Mouse (Mus musculus) thymus, adult 2 months (tissue): ENCODE data around the gene Slc6a2.

Experiments
- CTCF ChIP-seq: fragments of 200-500 bp; IDR thresholded peaks from 2 replicates; pipeline ENCODE4 v1.5.1; 2012; ENCODE audit warnings: mild to moderate bottlenecking, control low read depth, low read length, moderate library complexity, borderline replicate concordance; ENCODE audit not compliant: control insufficient read depth, poor library complexity, insufficient read depth; ENCODE audit errors: extremely low read depth
- POLR2A ChIP-seq: fragments of 200-500 bp; IDR thresholded peaks from 2 replicates; pipeline ENCODE4 v1.6.1; 2012; ENCODE audit warnings: mild to moderate bottlenecking, low read length, control low read depth, moderate library complexity; ENCODE audit not compliant: control insufficient read depth, poor library complexity, insufficient read depth; ENCODE audit errors: extremely low read depth

DNA sequence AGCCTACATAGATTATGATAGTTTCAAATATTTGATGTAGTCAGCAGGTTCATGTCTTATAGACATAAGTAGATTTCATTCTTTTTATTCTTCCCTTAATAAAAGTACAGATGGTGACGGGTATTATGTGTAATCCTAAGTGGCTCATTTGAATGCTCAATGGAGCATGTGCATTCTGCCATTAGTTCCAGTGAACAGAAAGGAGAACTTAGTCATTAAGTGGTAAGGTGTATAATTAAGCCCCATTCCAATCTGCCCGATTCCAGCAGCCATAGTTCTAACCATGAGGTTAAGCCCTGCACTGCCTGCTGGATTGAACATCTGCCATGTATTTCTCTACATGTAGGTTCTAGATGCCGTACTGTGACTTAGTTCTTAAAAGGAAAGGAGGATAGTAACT lies 38.1 kb upstream of the Slc6a2 start:
- TF ChIP-seq CTCF = no peak
- TF ChIP-seq POLR2A = no peak
